Mouse (Mus musculus): Measurements from ENCODE around the gene Cd34. TPM values are rescaled to one million over a fixed set of nuclear protein-coding genes. Genes with fewer than 3 reads are reported as not detected.

Cd34 gene
- polyA plus RNA-seq, 1 experiment, result 5.8 TPM

GRCm38 (mm10) chr1:194927887-194928286, 10.7 kb upstream of the Cd34 start:
- Histone ChIP-seq H3K27me3 (ENCODE audit: control insufficient read depth, insufficient read depth, low read length) (no peaks in the 10 kb centered on the region; the same call in 1 of the 2 replicates), H3K27ac (ENCODE audit: insufficient read depth, low read depth, low read length) (no peak overlapping the region), H3K36me3 (ENCODE audit: control insufficient read depth, insufficient read depth, low read length) (no peaks in the 10 kb centered on the region), H3K4me3 (ENCODE audit: low read depth, low read length) (no peak overlapping the region), H3K4me1 (ENCODE audit: control insufficient read depth, insufficient read depth, insufficient read length, low read length) (no peaks in the 10 kb centered on the region)
- WGBS, result 66% methylated on average over 3 of the region's 3 CpGs
- TF ChIP-seq POLR2A (IDR thresholded peaks at IDR 0.05; ENCODE audit: low read depth, low read length), result no peak
- no peak for TF ChIP-seq CTCF (IDR thresholded peaks at IDR 0.05; ENCODE audit: extremely low read depth, insufficient read length, insufficient replicate concordance, low read depth, low read length)

GRCm38 (mm10) chr1:194929275-194929971, 9.2 kb upstream of the Cd34 start:
- H3K4me3 ChIP-seq (ENCODE audit: low read depth, low read length), result no peak overlapping the region
- no peaks in the 10 kb centered on the region; the same call in 1 of the 2 replicates for H3K27me3 ChIP-seq (ENCODE audit: control insufficient read depth, insufficient read depth, low read length)
- no peaks in the 10 kb centered on the region for H3K36me3 ChIP-seq (ENCODE audit: control insufficient read depth, insufficient read depth, low read length)
- WGBS, result 59% methylated on average over 2 of the region's 2 CpGs
- no peak for TF ChIP-seq CTCF (IDR thresholded peaks at IDR 0.05; ENCODE audit: extremely low read depth, insufficient read length, insufficient replicate concordance, low read depth, low read length)
- no peak for TF ChIP-seq POLR2A (IDR thresholded peaks at IDR 0.05; ENCODE audit: low read depth, low read length)
- no peaks in the 10 kb centered on the region for H3K4me1 ChIP-seq (ENCODE audit: control insufficient read depth, insufficient read depth, insufficient read length, low read length)
- no peak overlapping the region for H3K27ac ChIP-seq (ENCODE audit: insufficient read depth, low read depth, low read length)

- no peaks in the 10 kb centered on the region for H3K36me3 ChIP-seq (ENCODE audit: control insufficient read depth, insufficient read depth, low read length)
- no peak overlapping the region for H3K27ac ChIP-seq (ENCODE audit: insufficient read depth, low read depth, low read length)
- 62% methylated on average over 1 of the region's 1 CpGs for WGBS
- H3K27me3 ChIP-seq (ENCODE audit: control insufficient read depth, insufficient read depth, low read length), result no peaks in the 10 kb centered on the region; the same call in 1 of the 2 replicates
- no peak for TF ChIP-seq POLR2A (IDR thresholded peaks at IDR 0.05; ENCODE audit: low read depth, low read length)
- TF ChIP-seq CTCF (IDR thresholded peaks at IDR 0.05; ENCODE audit: extremely low read depth, insufficient read length, insufficient replicate concordance, low read depth, low read length), result no peak
- H3K4me1 ChIP-seq (ENCODE audit: control insufficient read depth, insufficient read depth, insufficient read length, low read length), result no peaks in the 10 kb centered on the region
- H3K4me3 ChIP-seq (ENCODE audit: low read depth, low read length), result no peak overlapping the region
These were observed 8.7 kb upstream of the Cd34 start for GRCm38 (mm10) chr1:194929972-194930355.

- no peak overlapping the region for H3K4me3 ChIP-seq (ENCODE audit: low read depth, low read length)
- no peaks in the 10 kb centered on the region for H3K36me3 ChIP-seq (ENCODE audit: control insufficient read depth, insufficient read depth, low read length)
- H3K27ac ChIP-seq (ENCODE audit: insufficient read depth, low read depth, low read length), result no peak overlapping the region
- TF ChIP-seq POLR2A (IDR thresholded peaks at IDR 0.05; ENCODE audit: low read depth, low read length), result no peak
- no peak for TF ChIP-seq CTCF (IDR thresholded peaks at IDR 0.05; ENCODE audit: extremely low read depth, insufficient read length, insufficient replicate concordance, low read depth, low read length)
- H3K27me3 ChIP-seq (ENCODE audit: control insufficient read depth, insufficient read depth, low read length), result no peaks in the 10 kb centered on the region; the same call in 1 of the 2 replicates
- H3K4me1 ChIP-seq (ENCODE audit: control insufficient read depth, insufficient read depth, insufficient read length, low read length), result no peaks in the 10 kb centered on the region
These were observed 7.9 kb upstream of the Cd34 start for GRCm38 (mm10) chr1:194930706-194931105.

- H3K27ac ChIP-seq (ENCODE audit: insufficient read depth, low read depth, low read length), result no peak overlapping the region
- WGBS, result 51% methylated on average over 1 of the region's 1 CpGs
- H3K27me3 ChIP-seq (ENCODE audit: control insufficient read depth, insufficient read depth, low read length), result peaks cover 10% of the 10 kb centered on the region; the same call in 1 of the 2 replicates
- TF ChIP-seq POLR2A (IDR thresholded peaks at IDR 0.05; ENCODE audit: low read depth, low read length), result no peak
- no peak for TF ChIP-seq CTCF (IDR thresholded peaks at IDR 0.05; ENCODE audit: extremely low read depth, insufficient read length, insufficient replicate concordance, low read depth, low read length)
- no peak overlapping the region for H3K4me3 ChIP-seq (ENCODE audit: low read depth, low read length)
- no peaks in the 10 kb centered on the region for H3K36me3 ChIP-seq (ENCODE audit: control insufficient read depth, insufficient read depth, low read length)
- no peaks in the 10 kb centered on the region for H3K4me1 ChIP-seq (ENCODE audit: control insufficient read depth, insufficient read depth, insufficient read length, low read length)
These were observed 3.3 kb upstream of the Cd34 start for GRCm38 (mm10) chr1:194935351-194935750.

- no peaks in the 10 kb centered on the region for H3K4me1 ChIP-seq (ENCODE audit: control insufficient read depth, insufficient read depth, insufficient read length, low read length)
- no peak overlapping the region for H3K4me3 ChIP-seq (ENCODE audit: low read depth, low read length)
- TF ChIP-seq POLR2A (IDR thresholded peaks at IDR 0.05; ENCODE audit: low read depth, low read length) (no peak), CTCF (IDR thresholded peaks at IDR 0.05; ENCODE audit: extremely low read depth, insufficient read length, insufficient replicate concordance, low read depth, low read length) (no peak)
- H3K36me3 ChIP-seq (ENCODE audit: control insufficient read depth, insufficient read depth, low read length), result no peaks in the 10 kb centered on the region
- no peak overlapping the region for H3K27ac ChIP-seq (ENCODE audit: insufficient read depth, low read depth, low read length)
- peaks cover 10% of the 10 kb centered on the region; the same call in 1 of the 2 replicates for H3K27me3 ChIP-seq (ENCODE audit: control insufficient read depth, insufficient read depth, low read length)
These were observed 2.9 kb downstream of the Cd34 start for GRCm38 (mm10) chr1:194941528-194941927.

- Histone ChIP-seq H3K27me3 (ENCODE audit: control insufficient read depth, insufficient read depth, low read length) (peaks cover 10% of the 10 kb centered on the region; the same call in 1 of the 2 replicates), H3K4me1 (ENCODE audit: control insufficient read depth, insufficient read depth, insufficient read length, low read length) (no peaks in the 10 kb centered on the region), H3K36me3 (ENCODE audit: control insufficient read depth, insufficient read depth, low read length) (no peaks in the 10 kb centered on the region), H3K4me3 (ENCODE audit: low read depth, low read length) (no peak overlapping the region), H3K27ac (ENCODE audit: insufficient read depth, low read depth, low read length) (no peak overlapping the region)
- TF ChIP-seq CTCF (IDR thresholded peaks at IDR 0.05; ENCODE audit: extremely low read depth, insufficient read length, insufficient replicate concordance, low read depth, low read length) (no peak), POLR2A (IDR thresholded peaks at IDR 0.05; ENCODE audit: low read depth, low read length) (no peak)
These were observed 4.3 kb downstream of the Cd34 start for GRCm38 (mm10) chr1:194942912-194943311.

All from small intestine, adult 2 months (tissue).